Mouse (Mus musculus) midbrain, embryonic 10.5 days (tissue): ENCODE measurements around the gene Rps6ka4. TPM values are rescaled to one million over a fixed set of nuclear protein-coding genes. Genes with fewer than 3 reads are reported as not detected.

Source experiments
- DNase-seq: peaks from one replicate; pipeline ENCODE4 v3.0.0-alpha.2; 2017; ENCODE audit warnings: low spot score
- H3K27ac ChIP-seq: fragments of 300-500 bp; sonication (generic); replicated peaks from 2 replicates; pipeline ENCODE4 v1.5.1; 2016; ENCODE audit warnings: mild to moderate bottlenecking
- H3K27me3 ChIP-seq: fragments of 300-500 bp; sonication (generic); 2 replicates; pipeline ENCODE4 v1.6.1; 2016; ENCODE audit warnings: low read depth, mild to moderate bottlenecking; ENCODE audit not compliant: poor library complexity, severe bottlenecking
- H3K36me3 ChIP-seq: fragments of 300-500 bp; sonication (generic); 2 replicates; pipeline ENCODE4 v1.6.1; 2016; ENCODE audit warnings: mild to moderate bottlenecking, moderate library complexity
- H3K4me1 ChIP-seq: fragments of 300-500 bp; sonication (generic); 2 replicates; pipeline ENCODE4 v1.6.1; 2016
- H3K4me3 ChIP-seq: fragments of 300-500 bp; sonication (generic); 2 replicates; pipeline ENCODE4 v1.5.1; 2016; ENCODE audit warnings: mild to moderate bottlenecking, moderate library complexity
- H3K9me3 ChIP-seq: fragments of 300-500 bp; sonication (generic); replicated peaks from 2 replicates; pipeline ENCODE4 v1.6.1; 2016; ENCODE audit warnings: mild to moderate bottlenecking
- WGBS: fragments of 180-500 bp; shearing (Covaris S2); methylation state at CpG from one replicate; pipeline ENCODE4 v1.1.7; 2016; 5-methylcytosine and 5-hydroxymethylcytosine counted together
- polyA plus RNA-seq: library from polyadenylated mRNA; unstranded; fragments of >200 nt; fragmentation: Nextera tagmentation; extraction: Ambion mirVana; gene quantifications from 2 replicates; pipeline ENCODE4 v1.2.1, GENCODE M21; 2016

The Rps6ka4 gene
- polyA plus RNA-seq, 1 experiment from 2014 or later = 5.0 TPM

DNA sequence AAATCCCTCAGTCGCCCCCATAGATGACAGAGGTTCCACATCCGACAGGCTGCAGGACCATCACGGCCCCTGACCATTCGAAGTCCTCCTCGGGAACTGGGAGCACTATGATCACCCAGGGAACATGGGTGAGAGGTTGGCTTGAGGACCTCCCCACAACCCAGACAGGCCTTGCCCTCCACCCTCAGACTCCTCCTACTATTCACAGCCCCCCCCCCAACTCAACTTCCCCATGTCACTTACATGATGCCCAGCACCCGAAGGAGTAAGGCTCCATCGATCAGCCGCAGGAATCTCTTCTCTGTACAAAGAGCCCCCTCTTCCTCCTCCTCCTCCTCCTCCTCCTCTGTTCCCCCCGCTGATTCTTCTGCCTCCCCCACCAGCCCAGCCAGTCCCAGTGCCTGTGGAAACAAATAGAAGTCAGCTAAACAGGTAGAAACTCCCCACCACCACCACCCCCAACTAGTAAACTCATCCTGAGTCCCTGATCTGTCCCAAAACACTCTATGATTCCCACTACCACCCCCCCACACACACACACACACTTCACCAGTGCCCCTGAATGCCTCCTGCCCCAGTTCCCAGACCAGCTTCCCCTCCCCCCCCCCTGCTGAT lies 17.1 kb upstream of the Rps6ka4 start:
- no peak for DNase-seq
- WGBS = 79% methylated on average over 9 of the region's 9 CpGs

DNA sequence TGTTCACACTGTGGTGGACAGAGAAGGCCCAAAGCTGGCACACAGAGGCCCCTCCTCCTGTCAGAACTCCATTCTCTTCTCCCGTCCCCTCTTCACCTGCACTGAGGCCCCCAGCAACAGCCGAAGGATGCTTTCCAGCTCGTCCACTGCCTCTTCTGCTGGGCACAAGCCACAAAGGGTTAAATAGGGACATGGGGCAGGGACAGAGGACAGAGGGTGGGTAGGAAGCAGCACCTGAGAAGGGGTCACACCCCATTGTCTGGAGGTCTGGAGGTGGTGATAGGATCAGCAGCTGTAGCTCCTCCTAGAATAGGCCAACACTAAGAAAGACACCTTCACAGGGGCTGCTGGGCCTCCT lies 16.5 kb upstream of the Rps6ka4 start:
- H3K9me3 ChIP-seq = no peaks in the 10 kb centered on the region
- no peak overlapping the region for H3K4me3 ChIP-seq
- DNase-seq = no peak
- no peak overlapping the region; the same call in 1 of the 2 replicates for H3K27ac ChIP-seq
- H3K36me3 ChIP-seq = no peaks in the 10 kb centered on the region
- H3K27me3 ChIP-seq = peaks cover 55% of the 10 kb centered on the region
- 60% methylated on average over 3 of the region's 3 CpGs for WGBS
- H3K4me1 ChIP-seq = peaks cover 38% of the 10 kb centered on the region

More for the DNA sequence above, 17.1 kb upstream of the Rps6ka4 start:
- Histone ChIP-seq H3K4me1 (peaks cover 38% of the 10 kb centered on the region), H3K9me3 (no peaks in the 10 kb centered on the region), H3K4me3 (no peak overlapping the region), H3K36me3 (no peaks in the 10 kb centered on the region), H3K27me3 (peaks cover 53% of the 10 kb centered on the region), H3K27ac (0 out of 2 replicates have a peak overlapping the region, but pooled peaks have one; percentile 28)

DNA sequence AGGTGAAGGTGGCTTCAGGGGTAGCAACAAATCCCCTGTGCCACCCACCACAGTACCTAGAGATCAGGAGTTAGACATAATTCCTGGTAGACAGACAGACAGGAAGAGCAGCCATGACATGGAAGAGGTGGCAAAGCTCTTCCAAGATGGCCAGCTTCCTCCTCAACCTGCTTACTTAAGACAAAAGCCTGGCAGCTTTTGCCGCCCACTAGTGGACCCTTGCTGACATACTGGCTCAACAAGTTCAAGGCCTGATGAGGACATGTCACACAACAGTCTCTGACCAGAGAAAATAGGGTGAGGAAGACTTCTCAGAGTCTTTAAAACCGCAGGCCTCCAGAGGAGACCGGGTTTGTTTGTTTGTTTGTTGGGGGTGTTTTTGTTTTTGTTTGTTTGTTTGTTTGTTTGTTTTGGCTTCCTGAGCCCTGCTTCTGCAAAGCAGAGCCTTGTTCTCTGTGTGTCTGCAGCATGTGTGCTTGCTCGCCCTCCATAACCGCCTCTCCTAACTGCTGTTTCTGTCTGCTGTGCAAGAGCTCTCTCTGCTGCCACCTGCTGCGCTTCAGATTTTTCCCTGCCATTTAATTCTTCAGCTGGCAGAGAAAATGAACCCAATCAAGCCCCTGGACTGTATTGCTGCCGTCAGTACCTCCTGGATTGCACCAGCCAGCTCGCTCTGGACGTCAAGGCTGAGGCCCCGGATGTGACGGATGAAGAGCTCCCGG lies 16.0 kb upstream of the Rps6ka4 start:
- no peaks in the 10 kb centered on the region for H3K9me3 ChIP-seq
- peaks cover 55% of the 10 kb centered on the region for H3K27me3 ChIP-seq
- peaks cover 38% of the 10 kb centered on the region for H3K4me1 ChIP-seq
- 61% methylated on average over 12 of the region's 12 CpGs for WGBS
- H3K36me3 ChIP-seq = no peaks in the 10 kb centered on the region
- no peak overlapping the region for H3K4me3 ChIP-seq
- DNase-seq = no peak
- peak overlapping the region; percentile 77 for H3K27ac ChIP-seq

GRCm38 (mm10) chr19:6855225-6856031 lies 15.0 kb upstream of the Rps6ka4 start:
- Histone ChIP-seq H3K36me3 (no peaks in the 10 kb centered on the region), H3K4me3 (peak overlapping the region; percentile 46), H3K27me3 (peaks cover 63% of the 10 kb centered on the region), H3K4me1 (peaks cover 38% of the 10 kb centered on the region), H3K9me3 (no peaks in the 10 kb centered on the region), H3K27ac (peak overlapping the region; percentile 77)
- peak; percentile 81 for DNase-seq
- 6% methylated on average over 38 of the region's 38 CpGs for WGBS

GRCm38 (mm10) chr19:6854658-6855057 lies 14.2 kb upstream of the Rps6ka4 start:
- 87% methylated on average over 12 of the region's 12 CpGs for whole genome bisulfite sequencing

DNA sequence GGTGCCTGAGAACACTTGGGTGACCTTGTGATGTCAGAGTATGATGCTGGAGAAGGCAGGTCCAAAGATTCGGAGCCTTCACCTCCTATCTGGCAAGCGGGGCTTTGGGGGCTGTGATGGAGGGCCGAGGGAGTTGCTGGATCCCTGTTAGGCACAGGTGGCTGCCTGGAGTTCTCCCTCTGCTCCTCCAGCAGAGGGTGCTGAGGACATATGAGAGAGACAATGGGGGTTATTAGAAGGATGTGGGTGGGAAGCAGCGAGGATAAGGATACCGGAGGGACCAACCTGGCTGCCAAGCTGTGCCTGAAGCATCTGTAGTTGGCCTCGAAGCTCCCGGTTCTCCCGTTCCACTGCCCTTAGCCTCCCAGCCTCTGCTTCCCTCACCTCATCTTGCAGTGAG lies 13.5 kb upstream of the Rps6ka4 start:
- H3K9me3 ChIP-seq = no peaks in the 10 kb centered on the region
- peaks cover 78% of the 10 kb centered on the region for H3K27me3 ChIP-seq
- DNase-seq = no peak
- no peak overlapping the region for H3K27ac ChIP-seq
- peaks cover 38% of the 10 kb centered on the region for H3K4me1 ChIP-seq
- no peak overlapping the region for H3K4me3 ChIP-seq
- no peaks in the 10 kb centered on the region for H3K36me3 ChIP-seq
- 73% methylated on average over 8 of the region's 8 CpGs for WGBS

More at GRCm38 (mm10) chr19:6854658-6855057, 14.2 kb upstream of the Rps6ka4 start:
- no peak for DNase-seq
- peaks cover 70% of the 10 kb centered on the region for H3K27me3 ChIP-seq
- H3K36me3 ChIP-seq = no peaks in the 10 kb centered on the region
- H3K4me1 ChIP-seq = peaks cover 38% of the 10 kb centered on the region
- H3K27ac ChIP-seq = no peak overlapping the region
- no peaks in the 10 kb centered on the region for H3K9me3 ChIP-seq
- peak overlapping the region; percentile 46; the same call in 1 of the 2 replicates for H3K4me3 ChIP-seq

GRCm38 (mm10) chr19:6852393-6853305 lies 12.2 kb upstream of the Rps6ka4 start:
- DNase-seq = no peak

GRCm38 (mm10) chr19:6851497-6851896 lies 11.1 kb upstream of the Rps6ka4 start:
- Histone ChIP-seq H3K27me3 (peaks cover 89% of the 10 kb centered on the region), H3K36me3 (no peaks in the 10 kb centered on the region)
- DNase-seq = no peak

More at GRCm38 (mm10) chr19:6852393-6853305, 12.2 kb upstream of the Rps6ka4 start:
- H3K4me3 ChIP-seq = no peak overlapping the region
- H3K27me3 ChIP-seq = peaks cover 89% of the 10 kb centered on the region
- peak overlapping the region; percentile 19; the same call in 1 of the 2 replicates for H3K27ac ChIP-seq
- peaks cover 47% of the 10 kb centered on the region for H3K4me1 ChIP-seq
- H3K36me3 ChIP-seq = no peaks in the 10 kb centered on the region
- no peaks in the 10 kb centered on the region for H3K9me3 ChIP-seq
- 82% methylated on average over 21 of the region's 21 CpGs for WGBS

GRCm38 (mm10) chr19:6849506-6850068 lies 9.2 kb upstream of the Rps6ka4 start:
- 73% methylated on average over 23 of the region's 23 CpGs for WGBS
- DNase-seq = no peak
- Histone ChIP-seq H3K9me3 (no peaks in the 10 kb centered on the region), H3K36me3 (no peaks in the 10 kb centered on the region), H3K27me3 (peaks cover 89% of the 10 kb centered on the region), H3K27ac (no peak overlapping the region), H3K4me1 (peaks cover 17% of the 10 kb centered on the region), H3K4me3 (no peak overlapping the region)

More at GRCm38 (mm10) chr19:6851497-6851896, 11.1 kb upstream of the Rps6ka4 start:
- Histone ChIP-seq H3K4me1 (peaks cover 37% of the 10 kb centered on the region), H3K4me3 (no peak overlapping the region), H3K9me3 (no peaks in the 10 kb centered on the region), H3K27ac (no peak overlapping the region)
- 83% methylated on average over 3 of the region's 3 CpGs for WGBS

DNA sequence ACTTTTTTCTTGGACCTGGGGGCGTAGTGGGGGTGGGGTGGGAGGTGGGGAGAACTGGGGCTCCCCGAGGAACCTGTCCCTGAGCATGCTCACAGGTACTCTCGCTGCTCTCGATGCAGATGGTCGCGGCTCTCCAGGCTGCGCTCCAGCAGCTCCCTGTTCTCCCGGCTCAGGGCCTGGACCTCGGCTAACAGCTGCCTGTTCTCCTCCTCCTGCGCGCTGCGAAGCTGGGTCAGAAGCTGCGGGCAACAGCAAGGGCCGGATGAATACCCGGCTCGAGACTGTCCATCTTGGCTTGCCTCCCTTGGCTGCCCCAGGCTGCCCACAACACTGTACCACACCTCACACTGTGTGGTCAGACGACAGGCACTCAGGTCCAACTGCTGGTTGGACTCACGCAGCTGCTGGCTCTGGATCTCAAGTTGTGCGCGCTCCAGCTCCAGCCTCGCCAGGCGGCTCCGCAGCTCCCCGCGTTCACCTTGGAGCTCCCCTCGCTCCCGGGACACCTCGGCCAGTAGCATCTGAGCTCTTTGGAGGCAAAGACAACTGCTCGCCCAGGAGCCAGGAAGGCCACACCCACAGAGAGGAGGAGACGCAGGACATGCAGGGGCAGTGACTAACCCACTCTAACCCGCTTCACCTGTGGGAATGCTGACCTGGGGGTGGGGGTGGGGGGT lies 7.5 kb upstream of the Rps6ka4 start:
- no peak for DNase-seq
- H3K27me3 ChIP-seq = peaks cover 89% of the 10 kb centered on the region

DNA sequence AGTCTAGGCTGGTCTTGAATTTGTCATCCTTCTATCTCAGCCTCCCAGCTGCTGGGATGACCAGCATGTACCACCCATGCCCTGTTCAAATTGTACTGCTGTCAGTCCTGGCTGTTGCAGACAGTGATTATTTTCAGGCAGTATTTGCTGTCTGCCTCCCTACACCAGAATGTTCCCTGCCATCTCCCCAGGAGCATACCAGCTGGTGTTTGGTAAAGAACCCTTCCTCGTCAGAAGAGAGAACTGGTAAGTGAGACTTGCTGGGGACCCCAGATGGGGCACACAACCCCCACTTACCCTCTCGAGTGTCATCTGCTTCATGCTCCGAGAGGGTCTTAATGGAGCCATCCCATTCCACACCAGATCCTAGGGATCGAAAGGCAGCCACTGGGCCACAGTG lies 5.6 kb upstream of the Rps6ka4 start:
- Histone ChIP-seq H3K4me3 (no peak overlapping the region), H3K27ac (no peak overlapping the region), H3K27me3 (peaks cover 100% of the 10 kb centered on the region), H3K4me1 (peaks cover 16% of the 10 kb centered on the region), H3K36me3 (no peaks in the 10 kb centered on the region), H3K9me3 (no peaks in the 10 kb centered on the region)
- DNase-seq = no peak
- whole genome bisulfite sequencing = 84% methylated on average over 4 of the region's 4 CpGs

More for the DNA sequence above, 7.5 kb upstream of the Rps6ka4 start:
- Histone ChIP-seq H3K9me3 (no peaks in the 10 kb centered on the region), H3K27ac (no peak overlapping the region), H3K4me3 (peak overlapping the region; percentile 44), H3K4me1 (peaks cover 14% of the 10 kb centered on the region), H3K36me3 (no peaks in the 10 kb centered on the region)
- 5% methylated on average over 28 of the region's 31 CpGs for WGBS
